Mouse (Mus musculus): ENCODE measurements around the gene Gpr85.

- TF ChIP-seq GATA1 (IDR thresholded peaks at IDR 0.05; ENCODE audit: borderline replicate concordance, low read length) (no peak), FLI1 (IDR thresholded peaks at IDR 0.05; ENCODE audit: low read length) (no peak)
Measured at GRCm38 (mm10) chr6:13837916-13838676, 1.6 kb downstream of the Gpr85 start.

Data from megakaryocyte, embryonic 14.5 days (primary cell).